Mouse (Mus musculus) stomach, postnatal 0 days (tissue): ENCODE measurements around the gene Gramd2.

ENCODE experiments used
- CTCF ChIP-seq: IDR thresholded peaks from 2 replicates; pipeline ENCODE4 v1.5.1; 2016; ENCODE audit warnings: antibody characterized with exemption, low read depth, mild to moderate bottlenecking, moderate library complexity
- EP300 ChIP-seq: optimal IDR thresholded peaks from 2 replicates; pipeline ENCODE3; 2016; ENCODE audit warnings: antibody characterized with exemption

DNA sequence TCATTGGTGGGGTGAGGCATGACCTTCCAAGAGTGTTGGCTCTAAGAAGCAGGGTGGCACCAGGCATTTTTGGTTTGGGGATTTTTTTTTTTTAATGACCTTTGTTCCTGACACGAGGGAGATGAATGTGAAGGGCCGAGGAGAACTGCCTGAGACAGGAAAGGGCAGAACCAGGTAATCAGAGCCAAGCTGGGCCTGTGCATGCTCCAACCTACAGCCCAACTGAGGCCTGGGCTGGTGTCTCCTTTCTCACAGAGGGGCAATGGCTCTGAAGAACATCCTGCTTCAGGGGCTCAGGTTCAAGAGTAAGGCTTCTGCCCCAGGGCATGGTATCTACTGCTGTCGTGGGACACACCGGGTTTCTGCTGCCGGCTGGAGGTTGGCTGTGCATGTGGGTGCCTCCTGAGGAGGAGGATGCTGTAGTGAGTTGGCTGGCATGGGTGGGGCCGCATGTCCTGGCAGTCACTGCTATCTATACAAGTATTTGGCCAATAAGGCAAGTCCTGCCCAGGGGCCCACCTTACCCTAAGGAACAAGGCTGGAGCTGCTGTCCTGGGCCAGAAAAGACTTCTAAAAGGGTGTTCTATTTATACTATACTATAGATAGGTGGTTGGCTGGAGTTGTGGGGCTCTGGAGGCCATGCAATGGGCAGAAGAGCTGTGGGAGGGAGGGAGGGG is 18.5 kb upstream of the Gramd2 start:
- TF ChIP-seq CTCF (no peak), EP300 (no peak)
